Mouse (Mus musculus): Measurements from ENCODE around the gene Ifna6.
"Not testable (repeated sequence)": the region's sequence is repeated elsewhere in the genome, so short reads cannot be mapped to it uniquely, and the experiment has no call there.

Ifna6 gene

DNA sequence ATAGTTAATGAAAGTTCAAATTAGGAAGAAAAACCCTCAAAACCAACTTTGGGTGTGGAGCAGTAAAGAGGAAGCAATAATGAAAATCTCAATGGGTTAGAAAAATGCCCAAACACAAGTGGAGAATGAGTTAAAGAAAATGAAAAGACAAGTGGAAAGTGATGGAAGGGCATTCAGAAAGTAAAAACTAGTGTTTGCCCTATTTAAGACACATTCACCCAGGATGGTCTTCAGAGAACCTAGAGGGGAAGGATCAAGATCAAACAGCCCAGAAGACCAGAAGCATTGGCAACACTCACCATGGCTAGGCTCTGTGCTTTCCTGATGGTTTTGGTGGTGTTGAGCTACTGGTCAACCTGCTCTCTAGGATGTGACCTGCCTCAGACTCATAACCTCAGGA lies at the start of gene Ifna6:
Ifna6 (plus strand) TSS at position 301 of the 400 bp plus-strand sequence.
- not testable (repeated sequence) for DNase-seq (ENCODE audit: low read depth, low spot score)

DNA sequence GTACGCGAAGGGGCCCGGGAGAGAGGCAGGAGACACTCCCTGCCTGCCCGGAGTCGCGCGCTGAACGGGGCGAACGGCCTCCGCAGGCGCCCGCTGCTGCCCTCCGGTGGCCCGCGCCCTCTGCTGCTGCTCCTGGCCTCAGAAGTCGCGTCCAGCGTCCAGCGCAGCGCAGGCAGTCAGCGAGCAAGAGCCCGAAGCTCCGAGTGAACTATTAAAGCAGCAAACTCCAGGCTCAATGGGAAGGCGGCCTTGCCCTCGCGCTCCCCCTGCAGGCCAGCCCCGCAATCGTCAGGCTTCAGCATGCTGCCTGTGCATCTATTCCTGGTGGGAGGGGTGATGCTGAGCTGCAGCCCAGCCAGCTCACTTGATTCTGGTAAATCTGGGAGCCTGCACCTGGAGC lies 47.7 kb upstream of the Ifna6 start, which contains the start of gene Gm13272:
Gm13272 (plus strand) TSS at position 301 of the 400 bp plus-strand sequence.
- DNase-seq (ENCODE audit: low read depth, low spot score): not testable (repeated sequence)

DNA sequence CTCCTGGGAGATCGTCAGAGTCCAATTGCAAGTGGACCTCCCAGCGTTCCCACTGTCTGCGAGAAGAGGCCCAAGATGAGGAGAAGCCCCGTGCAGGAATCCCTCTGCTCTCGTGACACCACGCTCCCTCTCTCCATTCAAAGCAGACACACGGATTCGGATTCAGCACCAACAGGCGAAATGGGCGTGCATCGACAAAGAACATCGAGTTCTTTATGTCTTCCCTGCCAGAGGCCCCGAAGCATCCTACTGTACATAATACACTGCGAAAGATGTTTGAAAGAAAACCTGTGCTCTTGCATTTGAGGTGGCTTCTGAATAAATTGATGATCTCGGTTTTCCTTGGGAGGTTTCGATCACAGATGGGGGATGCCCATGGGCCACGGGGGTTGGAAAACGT lies 46.9 kb upstream of the Ifna6 start:
- DNase-seq (ENCODE audit: low read depth, low spot score): not testable (repeated sequence)

DNA sequence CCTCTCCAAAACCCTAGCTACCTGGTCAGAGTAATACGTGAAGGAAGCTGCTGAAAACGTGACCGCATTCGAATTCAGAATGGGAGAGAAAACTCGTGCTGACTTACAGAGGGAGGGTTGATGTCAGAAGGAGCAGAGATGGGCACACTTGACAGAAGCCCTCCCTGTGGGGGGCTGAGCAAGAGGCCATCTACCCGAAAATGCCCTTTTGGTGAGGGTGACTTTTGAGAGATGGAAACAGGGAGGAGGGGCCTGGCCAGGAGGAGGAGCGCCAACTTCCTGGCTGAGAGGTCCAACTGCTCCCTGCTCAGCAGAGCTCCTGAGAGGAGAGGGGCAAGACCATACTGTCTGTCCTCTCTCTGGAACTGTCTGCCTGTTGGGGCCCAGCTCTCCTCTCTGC lies 45.4 kb upstream of the Ifna6 start, which contains the start of gene Ifnz:
Ifnz (plus strand) TSS at position 301 of the 400 bp plus-strand sequence.
- DNase-seq (ENCODE audit: low read depth, low spot score): not testable (repeated sequence)

DNA sequence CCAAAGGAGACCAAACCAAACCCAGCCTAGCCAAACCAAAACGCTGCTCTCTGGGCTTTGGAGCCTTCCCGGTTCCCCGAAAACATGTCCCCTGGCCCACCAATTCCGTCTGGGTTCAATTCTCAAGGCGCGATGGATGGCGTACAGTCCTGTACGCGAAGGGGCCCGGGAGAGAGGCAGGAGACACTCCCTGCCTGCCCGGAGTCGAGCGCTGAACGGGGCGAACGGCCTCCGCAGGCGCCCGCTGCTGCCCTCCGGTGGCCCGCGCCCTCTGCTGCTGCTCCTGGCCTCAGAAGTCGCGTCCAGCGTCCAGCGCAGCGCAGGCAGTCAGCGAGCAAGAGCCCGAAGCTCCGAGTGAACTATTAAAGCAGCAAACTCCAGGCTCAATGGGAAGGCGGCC lies 44.9 kb upstream of the Ifna6 start:
- not testable (repeated sequence) for DNase-seq (ENCODE audit: low read depth, low spot score)

DNA sequence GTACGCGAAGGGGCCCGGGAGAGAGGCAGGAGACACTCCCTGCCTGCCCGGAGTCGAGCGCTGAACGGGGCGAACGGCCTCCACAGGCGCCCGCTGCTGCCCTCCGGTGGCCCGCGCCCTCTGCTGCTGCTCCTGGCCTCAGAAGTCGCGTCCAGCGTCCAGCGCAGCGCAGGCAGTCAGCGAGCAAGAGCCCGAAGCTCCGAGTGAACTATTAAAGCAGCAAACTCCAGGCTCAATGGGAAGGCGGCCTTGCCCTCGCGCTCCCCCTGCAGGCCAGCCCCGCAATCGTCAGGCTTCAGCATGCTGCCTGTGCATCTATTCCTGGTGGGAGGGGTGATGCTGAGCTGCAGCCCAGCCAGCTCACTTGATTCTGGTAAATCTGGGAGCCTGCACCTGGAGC lies 41.8 kb upstream of the Ifna6 start, which contains the start of gene Gm13276:
Gm13276 (plus strand) TSS at position 301 of the 400 bp plus-strand sequence.
- not testable (repeated sequence) for DNase-seq (ENCODE audit: low read depth, low spot score)

DNA sequence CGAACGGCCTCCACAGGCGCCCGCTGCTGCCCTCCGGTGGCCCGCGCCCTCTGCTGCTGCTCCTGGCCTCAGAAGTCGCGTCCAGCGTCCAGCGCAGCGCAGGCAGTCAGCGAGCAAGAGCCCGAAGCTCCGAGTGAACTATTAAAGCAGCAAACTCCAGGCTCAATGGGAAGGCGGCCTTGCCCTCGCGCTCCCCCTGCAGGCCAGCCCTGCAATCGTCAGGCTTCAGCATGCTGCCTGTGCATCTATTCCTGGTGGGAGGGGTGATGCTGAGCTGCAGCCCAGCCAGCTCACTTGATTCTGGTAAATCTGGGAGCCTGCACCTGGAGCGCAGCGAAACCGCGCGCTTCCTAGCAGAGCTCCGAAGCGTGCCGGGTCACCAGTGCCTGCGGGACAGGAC lies 38.8 kb upstream of the Ifna6 start, which contains the start of gene Gm13277:
Gm13277 (plus strand) TSS at position 231 of the 400 bp plus-strand sequence.
- DNase-seq (ENCODE audit: low read depth, low spot score): not testable (repeated sequence)

DNA sequence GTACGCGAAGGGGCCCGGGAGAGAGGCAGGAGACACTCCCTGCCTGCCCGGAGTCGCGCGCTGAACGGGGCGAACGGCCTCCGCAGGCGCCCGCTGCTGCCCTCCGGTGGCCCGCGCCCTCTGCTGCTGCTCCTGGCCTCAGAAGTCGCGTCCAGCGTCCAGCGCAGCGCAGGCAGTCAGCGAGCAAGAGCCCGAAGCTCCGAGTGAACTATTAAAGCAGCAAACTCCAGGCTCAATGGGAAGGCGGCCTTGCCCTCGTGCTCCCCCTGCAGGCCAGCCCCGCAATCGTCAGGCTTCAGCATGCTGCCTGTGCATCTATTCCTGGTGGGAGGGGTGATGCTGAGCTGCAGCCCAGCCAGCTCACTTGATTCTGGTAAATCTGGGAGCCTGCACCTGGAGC lies 36.0 kb upstream of the Ifna6 start, which contains the start of gene Gm13278:
Gm13278 (plus strand) TSS at position 301 of the 400 bp plus-strand sequence.
- not testable (repeated sequence) for DNase-seq (ENCODE audit: low read depth, low spot score)

DNA sequence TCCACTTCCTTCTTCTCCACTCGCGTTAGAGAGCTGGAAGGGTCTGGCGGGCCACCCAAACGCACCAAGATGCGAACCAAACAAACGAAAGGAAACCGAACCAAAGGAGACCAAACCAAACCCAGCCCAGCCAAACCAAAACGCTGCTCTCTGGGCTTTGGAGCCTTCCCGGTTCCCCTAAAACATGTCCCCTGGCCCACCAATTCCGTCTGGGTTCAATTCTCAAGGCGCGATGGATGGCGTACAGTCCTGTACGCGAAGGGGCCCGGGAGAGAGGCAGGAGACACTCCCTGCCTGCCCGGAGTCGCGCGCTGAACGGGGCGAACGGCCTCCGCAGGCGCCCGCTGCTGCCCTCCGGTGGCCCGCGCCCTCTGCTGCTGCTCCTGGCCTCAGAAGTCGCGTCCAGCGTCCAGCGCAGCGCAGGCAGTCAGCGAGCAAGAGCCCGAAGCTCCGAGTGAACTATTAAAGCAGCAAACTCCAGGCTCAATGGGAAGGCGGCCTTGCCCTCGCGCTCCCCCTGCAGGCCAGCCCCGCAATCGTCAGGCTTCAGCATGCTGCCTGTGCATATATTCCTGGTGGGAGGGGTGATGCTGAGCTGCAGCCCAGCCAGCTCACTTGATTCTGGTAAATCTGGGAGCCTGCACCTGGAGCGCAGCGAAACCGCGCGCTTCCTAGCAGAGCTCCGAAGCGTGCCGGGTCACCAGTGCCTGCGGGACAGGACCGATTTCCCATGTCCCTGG lies 33.1 kb upstream of the Ifna6 start, which contains the start of gene Gm13275:
Gm13275 (plus strand) TSS at position 552 of the 740 bp plus-strand sequence.
- not testable (repeated sequence) for DNase-seq (ENCODE audit: low read depth, low spot score)

DNA sequence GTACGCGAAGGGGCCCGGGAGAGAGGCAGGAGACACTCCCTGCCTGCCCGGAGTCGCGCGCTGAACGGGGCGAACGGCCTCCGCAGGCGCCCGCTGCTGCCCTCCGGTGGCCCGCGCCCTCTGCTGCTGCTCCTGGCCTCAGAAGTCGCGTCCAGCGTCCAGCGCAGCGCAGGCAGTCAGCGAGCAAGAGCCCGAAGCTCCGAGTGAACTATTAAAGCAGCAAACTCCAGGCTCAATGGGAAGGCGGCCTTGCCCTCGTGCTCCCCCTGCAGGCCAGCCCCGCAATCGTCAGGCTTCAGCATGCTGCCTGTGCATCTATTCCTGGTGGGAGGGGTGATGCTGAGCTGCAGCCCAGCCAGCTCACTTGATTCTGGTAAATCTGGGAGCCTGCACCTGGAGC lies 30.1 kb upstream of the Ifna6 start, which contains the start of gene Gm13279:
Gm13279 (plus strand) TSS at position 301 of the 400 bp plus-strand sequence.
- not testable (repeated sequence) for DNase-seq (ENCODE audit: low read depth, low spot score)

DNA sequence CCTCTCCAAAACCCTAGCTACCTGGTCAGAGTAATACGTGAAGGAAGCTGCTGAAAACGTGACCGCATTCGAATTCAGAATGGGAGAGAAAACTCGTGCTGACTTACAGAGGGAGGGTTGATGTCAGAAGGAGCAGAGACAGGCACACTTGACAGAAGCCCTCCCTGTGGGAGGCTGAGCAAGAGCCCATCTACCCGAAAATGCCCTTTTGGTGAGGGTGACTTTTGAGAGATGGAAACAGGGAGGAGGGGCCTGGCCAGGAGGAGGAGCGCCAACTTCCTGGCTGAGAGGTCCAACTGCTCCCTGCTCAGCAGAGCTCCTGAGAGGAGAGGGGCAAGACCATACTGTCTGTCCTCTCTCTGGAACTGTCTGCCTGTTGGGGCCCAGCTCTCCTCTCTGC lies 27.9 kb upstream of the Ifna6 start, which contains the start of gene Gm13285:
Gm13285 (plus strand) TSS at position 301 of the 400 bp plus-strand sequence.
- DNase-seq (ENCODE audit: low read depth, low spot score): not testable (repeated sequence)

DNA sequence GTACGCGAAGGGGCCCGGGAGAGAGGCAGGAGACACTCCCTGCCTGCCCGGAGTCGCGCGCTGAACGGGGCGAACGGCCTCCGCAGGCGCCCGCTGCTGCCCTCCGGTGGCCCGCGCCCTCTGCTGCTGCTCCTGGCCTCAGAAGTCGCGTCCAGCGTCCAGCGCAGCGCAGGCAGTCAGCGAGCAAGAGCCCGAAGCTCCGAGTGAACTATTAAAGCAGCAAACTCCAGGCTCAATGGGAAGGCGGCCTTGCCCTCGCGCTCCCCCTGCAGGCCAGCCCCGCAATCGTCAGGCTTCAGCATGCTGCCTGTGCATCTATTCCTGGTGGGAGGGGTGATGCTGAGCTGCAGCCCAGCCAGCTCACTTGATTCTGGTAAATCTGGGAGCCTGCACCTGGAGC lies 24.3 kb upstream of the Ifna6 start, which contains the start of gene Gm13287:
Gm13287 (plus strand) TSS at position 301 of the 400 bp plus-strand sequence.
- not testable (repeated sequence) for DNase-seq (ENCODE audit: low read depth, low spot score)

DNA sequence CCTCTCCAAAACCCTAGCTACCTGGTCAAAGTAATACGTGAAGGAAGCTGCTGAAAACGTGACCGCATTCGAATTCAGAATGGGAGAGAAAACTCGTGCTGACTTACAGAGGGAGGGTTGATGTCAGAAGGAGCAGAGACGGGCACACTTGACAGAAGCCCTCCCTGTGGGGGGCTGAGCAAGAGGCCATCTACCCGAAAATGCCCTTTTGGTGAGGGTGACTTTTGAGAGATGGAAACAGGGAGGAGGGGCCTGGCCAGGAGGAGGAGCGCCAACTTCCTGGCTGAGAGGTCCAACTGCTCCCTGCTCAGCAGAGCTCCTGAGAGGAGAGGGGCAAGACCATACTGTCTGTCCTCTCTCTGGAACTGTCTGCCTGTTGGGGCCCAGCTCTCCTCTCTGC lies 22.0 kb upstream of the Ifna6 start, which contains the start of gene Gm13288:
Gm13288 (plus strand) TSS at position 301 of the 400 bp plus-strand sequence.
- not testable (repeated sequence) for DNase-seq (ENCODE audit: low read depth, low spot score)

DNA sequence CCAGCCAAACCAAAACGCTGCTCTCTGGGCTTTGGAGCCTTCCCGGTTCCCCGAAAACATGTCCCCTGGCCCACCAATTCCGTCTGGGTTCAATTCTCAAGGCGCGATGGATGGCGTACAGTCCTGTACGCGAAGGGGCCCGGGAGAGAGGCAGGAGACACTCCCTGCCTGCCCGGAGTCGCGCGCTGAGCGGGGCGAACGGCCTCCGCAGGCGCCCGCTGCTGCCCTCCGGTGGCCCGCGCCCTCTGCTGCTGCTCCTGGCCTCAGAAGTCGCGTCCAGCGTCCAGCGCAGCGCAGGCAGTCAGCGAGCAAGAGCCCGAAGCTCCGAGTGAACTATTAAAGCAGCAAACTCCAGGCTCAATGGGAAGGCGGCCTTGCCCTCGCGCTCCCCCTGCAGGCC lies 21.5 kb upstream of the Ifna6 start:
- not testable (repeated sequence) for DNase-seq (ENCODE audit: low read depth, low spot score)

DNA sequence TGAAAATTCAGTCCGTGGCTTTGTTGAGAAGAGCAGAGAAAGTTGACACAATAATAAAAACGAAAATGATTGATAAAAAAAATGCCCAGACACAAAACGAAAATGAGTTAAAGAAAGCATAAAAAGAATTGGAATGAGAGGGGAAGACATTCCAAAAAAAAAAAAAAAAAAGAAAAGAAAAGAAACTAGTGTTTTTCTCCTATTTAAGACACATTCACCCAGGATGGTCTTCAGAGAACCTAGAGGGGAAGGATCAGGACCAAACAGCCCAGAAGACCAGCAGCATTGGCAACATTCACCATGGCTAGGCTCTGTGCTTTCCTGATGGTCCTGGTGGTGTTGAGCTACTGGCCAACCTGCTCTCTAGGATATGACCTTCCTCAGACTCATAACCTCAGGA lies 11.3 kb upstream of the Ifna6 start, which contains the start of gene Ifna7:
Ifna7 (plus strand) TSS at position 301 of the 400 bp plus-strand sequence.
- DNase-seq (ENCODE audit: low read depth, low spot score): no peak

DNA sequence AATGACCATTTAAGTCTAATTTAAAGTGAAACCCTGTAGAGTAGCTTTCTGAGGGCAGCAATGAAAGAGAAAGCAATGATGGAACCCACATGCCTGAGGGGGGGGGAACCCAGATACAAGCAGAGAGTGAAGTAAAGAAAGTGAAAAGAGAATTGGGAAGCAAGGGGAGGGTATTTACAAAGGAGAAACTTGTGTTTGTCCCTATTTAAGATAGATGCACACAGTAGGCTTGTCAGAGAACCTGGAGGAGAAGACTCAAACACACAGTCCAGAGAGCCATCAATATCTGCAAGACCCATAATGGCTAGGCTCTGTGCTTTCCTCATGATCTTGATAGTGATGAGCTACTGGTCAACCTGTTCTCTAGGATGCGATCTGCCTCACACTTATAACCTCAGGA lies 7.6 kb upstream of the Ifna6 start, which contains the start of gene Ifna11:
Ifna11 (plus strand) TSS at position 301 of the 400 bp plus-strand sequence.
- no peak for DNase-seq (ENCODE audit: low read depth, low spot score)

DNA sequence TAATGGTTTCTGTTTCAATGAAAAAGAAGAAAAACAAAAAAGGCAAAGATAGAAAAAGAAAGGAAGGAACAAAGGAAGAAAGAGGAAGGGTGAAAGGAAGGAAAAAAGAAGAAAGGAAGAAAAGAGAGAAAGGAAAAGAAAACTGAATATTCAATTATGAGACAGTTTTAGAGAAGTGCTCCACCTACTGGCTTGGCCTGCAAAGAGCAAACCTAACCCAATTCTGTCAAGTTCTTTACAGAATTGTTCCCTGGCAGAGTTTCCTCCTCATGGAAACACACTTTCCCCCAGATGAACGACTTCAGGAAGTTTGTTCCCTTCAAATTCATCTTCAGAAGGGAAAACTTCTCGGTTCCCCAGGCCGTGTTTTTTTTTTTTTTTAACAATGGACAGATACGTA lies 4.2 kb upstream of the Ifna6 start:
- no peak for DNase-seq (ENCODE audit: low read depth, low spot score)

DNA sequence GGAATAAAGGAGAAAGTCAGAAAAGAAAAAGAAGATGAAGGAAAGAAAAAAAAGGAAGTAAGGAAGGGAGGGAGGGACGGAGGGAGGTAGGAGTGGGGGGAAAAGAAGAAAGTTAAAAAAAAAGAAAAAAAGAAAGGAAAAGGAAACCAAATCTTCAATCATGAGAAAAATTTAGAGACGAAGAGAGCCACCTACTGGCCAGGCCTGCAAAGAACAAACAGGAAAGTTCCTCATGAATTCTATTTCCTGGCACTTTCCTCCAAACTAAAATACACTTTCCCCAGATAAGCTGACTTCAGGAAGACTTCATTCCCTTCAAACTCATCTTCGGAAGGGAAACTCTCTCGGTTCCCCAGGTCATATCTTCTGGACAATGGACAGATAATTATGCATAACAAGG lies 3.3 kb downstream of the Ifna6 start:
- no peak for DNase-seq (ENCODE audit: low read depth, low spot score)

DNA sequence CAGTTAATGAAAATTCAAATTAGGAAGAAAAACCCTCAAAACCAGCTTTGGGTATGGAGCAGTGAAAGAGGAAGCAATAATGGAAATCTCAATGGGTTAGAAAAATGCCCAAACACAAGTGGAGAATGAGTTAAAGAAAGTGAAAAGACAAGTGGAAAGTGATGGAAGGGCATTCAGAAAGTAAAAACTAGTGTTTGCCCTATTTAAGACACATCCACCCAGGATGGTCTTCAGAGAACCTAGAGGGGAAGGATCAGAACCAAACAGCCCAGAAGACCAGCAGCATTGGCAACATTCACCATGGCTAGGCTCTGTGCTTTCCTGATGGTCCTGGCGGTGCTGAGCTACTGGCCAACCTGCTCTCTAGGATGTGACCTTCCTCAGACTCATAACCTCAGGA lies 8.0 kb downstream of the Ifna6 start, which contains the start of gene Ifna5:
Ifna5 (plus strand) TSS at position 301 of the 400 bp plus-strand sequence.
- not testable (repeated sequence) for DNase-seq (ENCODE audit: low read depth, low spot score)

DNA sequence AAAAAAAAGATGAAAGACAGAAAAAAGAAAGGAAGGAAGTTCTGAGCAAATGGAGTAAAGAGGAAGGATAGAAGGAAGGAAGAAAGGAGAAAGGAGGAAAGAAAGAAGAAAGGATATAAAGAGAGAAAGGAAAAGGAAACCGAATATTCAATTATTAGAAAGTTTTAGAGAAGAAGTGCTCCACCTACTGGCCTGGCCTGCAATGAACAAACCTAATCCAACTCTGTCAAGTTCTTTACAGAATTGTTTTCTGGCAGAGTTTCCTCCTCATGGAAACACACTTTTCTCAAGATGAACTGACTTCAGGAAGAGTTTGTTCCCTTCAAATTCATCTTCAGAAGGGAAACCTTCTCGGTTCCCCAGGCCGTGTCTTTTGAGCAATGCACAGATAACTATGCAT lies 11.6 kb downstream of the Ifna6 start:
- DNase-seq (ENCODE audit: low read depth, low spot score): no peak

DNA sequence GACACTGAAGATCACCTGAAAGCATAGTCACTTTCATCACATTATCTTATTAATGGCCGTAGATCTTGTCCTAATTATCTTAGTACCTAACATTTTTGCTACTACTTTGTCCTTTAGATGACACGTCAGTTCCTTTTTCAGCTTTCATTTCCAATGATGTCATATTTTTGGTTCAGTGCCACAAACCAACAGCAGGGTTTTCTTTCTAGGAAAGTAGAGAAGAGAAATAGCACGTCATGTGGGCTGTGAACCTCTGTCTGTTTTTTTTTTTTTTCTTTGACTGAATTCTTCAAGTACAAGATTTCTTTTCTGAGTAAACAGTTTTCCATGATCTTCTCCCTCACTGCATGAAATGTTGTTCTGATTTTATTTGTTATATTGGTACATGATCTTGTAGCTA lies 12.8 kb downstream of the Ifna6 start:
- no peak for DNase-seq (ENCODE audit: low read depth, low spot score)

DNA sequence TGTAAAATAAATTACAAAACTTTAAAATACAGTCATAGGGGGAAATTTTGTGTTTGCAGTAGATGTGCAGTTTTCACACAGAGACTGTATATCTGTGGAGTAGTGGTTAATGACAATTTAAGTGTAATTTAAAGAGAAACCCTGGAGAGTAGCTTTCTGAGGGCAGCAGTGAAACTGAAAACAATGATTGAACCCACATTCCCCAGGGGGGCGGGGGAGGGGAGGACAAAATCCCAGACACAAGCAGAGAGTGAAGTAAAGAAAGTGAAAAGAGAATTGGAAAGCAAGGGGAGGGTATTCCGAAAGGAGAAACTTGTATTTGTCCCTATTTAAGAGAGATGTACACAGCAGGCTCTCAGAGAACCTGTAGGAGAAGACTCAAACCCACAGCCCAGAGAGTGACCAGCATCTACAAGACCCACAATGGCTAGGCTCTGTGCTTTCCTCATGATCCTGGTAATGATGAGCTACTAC lies 14.3 kb downstream of the Ifna6 start, which contains the start of gene Ifna4:
Ifna4 (plus strand) TSS at position 424 of the 474 bp plus-strand sequence.
- no peak for DNase-seq (ENCODE audit: low read depth, low spot score)
